ENCODE assay signal across 8 mouse cellular contexts in the genomic region with DNA sequence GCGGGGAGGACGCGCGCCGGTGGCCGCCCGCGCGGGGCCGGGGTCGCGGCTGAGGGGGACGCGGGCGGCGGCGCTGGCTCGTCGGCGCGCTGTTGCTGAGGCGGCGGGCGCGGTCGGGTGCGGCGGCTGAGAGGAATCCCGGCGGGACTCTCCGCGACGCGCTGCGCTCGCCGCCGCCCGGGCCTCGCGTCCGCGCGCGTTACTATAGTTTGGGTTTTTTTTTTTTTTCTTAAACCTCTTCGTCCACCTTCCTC. TPM values are rescaled to one million over a fixed set of nuclear protein-coding genes. Genes with fewer than 3 reads are reported as not detected.
A peak's percentile ranks its signal among the peaks of the same experiment; 100 is the strongest.
DNase-seq lines count a peak whose midpoint lies in the region; ATAC-seq lines count a peak whose summit lies in the region.

No protein-coding gene starts in this region.

- H3K27me3 ChIP-seq in kidney, embryonic 15.5 days = no peaks in the 10 kb centered on the region
- H3K27me3 ChIP-seq in hindbrain, embryonic 11.5 days (ENCODE audit: control insufficient read depth, insufficient read depth, low read length) = no peaks in the 10 kb centered on the region
- H3K27me3 ChIP-seq in midbrain, embryonic 13.5 days = no peaks in the 10 kb centered on the region

- WGBS in kidney, embryonic 15.5 days = under 1% methylated on average over 38 of the region's 46 CpGs
- under 1% methylated on average over 21 of the region's 46 CpGs for WGBS in hindbrain, embryonic 11.5 days
- under 1% methylated on average over 36 of the region's 46 CpGs for WGBS in midbrain, embryonic 13.5 days

- no peaks in the 10 kb centered on the region for H3K9me3 ChIP-seq in kidney, embryonic 15.5 days (replicated peaks)
- no peaks in the 10 kb centered on the region for H3K9me3 ChIP-seq in hindbrain, embryonic 11.5 days (ENCODE audit: control insufficient read depth, low read length)
- H3K9me3 ChIP-seq in midbrain, embryonic 13.5 days = no peaks in the 10 kb centered on the region

- peak overlapping the region; percentile 100 for H3K27ac ChIP-seq in kidney, embryonic 15.5 days
- peak overlapping the region; percentile 94 for H3K27ac ChIP-seq in brown adipose tissue, adult 24 weeks (replicated peaks; ENCODE audit: low read depth, low read length)
- peak overlapping the region; percentile 100 for H3K27ac ChIP-seq in hindbrain, embryonic 11.5 days (ENCODE audit: low read depth, low read length)
- peak overlapping the region; percentile 99 for H3K27ac ChIP-seq in midbrain, embryonic 13.5 days

- ATAC-seq in kidney, embryonic 15.5 days (replicated peaks; ENCODE audit: low FRiP score) = no peak
- 0 out of 2 replicates have a peak, but pooled peaks have one; percentile 2 for ATAC-seq in hindbrain, embryonic 11.5 days (ENCODE audit: low FRiP score)
- ATAC-seq in midbrain, embryonic 13.5 days = 0 out of 2 replicates have a peak, but pooled peaks have one; percentile 11

- H3K4me1 ChIP-seq in kidney, embryonic 15.5 days = peaks cover 32% of the 10 kb centered on the region
- H3K4me1 ChIP-seq in brown adipose tissue, adult 24 weeks (ENCODE audit: control insufficient read depth, insufficient read depth, insufficient read length, low read length) = peaks cover 4% of the 10 kb centered on the region; the same call in 1 of the 2 replicates
- H3K4me1 ChIP-seq in hindbrain, embryonic 11.5 days (replicated peaks; ENCODE audit: control insufficient read depth, insufficient read depth, low read length) = 0 out of 2 replicates have a peak, but pooled peaks cover 4% of the 10 kb centered on the region
- H3K4me1 ChIP-seq in midbrain, embryonic 13.5 days (replicated peaks) = peaks cover 37% of the 10 kb centered on the region

- H3K4me2 ChIP-seq in kidney, embryonic 15.5 days = peak overlapping the region; percentile 65
- H3K4me2 ChIP-seq in hindbrain, embryonic 11.5 days (replicated peaks; ENCODE audit: low read depth, low read length) = peak overlapping the region; percentile 19; the same call in 1 of the 2 replicates
- H3K4me2 ChIP-seq in midbrain, embryonic 13.5 days (replicated peaks) = peak overlapping the region; percentile 62; the same call in 1 of the 2 replicates

- H3K4me3 ChIP-seq in kidney, embryonic 15.5 days (replicated peaks) = peak overlapping the region; percentile 95
- peak overlapping the region; percentile 93 for H3K4me3 ChIP-seq in brown adipose tissue, adult 24 weeks (ENCODE audit: insufficient read depth, low read depth, low read length)
- peak overlapping the region; percentile 72 for H3K4me3 ChIP-seq in hindbrain, embryonic 11.5 days (ENCODE audit: low read depth, low read length)
- H3K4me3 ChIP-seq in midbrain, embryonic 13.5 days (replicated peaks) = peak overlapping the region; percentile 90

- no peak for DNase-seq in kidney, postnatal 25 days
- no peak for DNase-seq in hindbrain, embryonic 11.5 days (ENCODE audit: low spot score)
- no peak for DNase-seq in retina, embryonic 14.5 days (ENCODE audit: low spot score)
- no peak for DNase-seq in gastrocnemius, postnatal 4 days (ENCODE audit: low spot score in 2 of 2)
- DNase-seq in thymus, postnatal 14 days = no peak

- H3K36me3 ChIP-seq in kidney, embryonic 15.5 days = no peaks in the 10 kb centered on the region
- H3K36me3 ChIP-seq in hindbrain, embryonic 11.5 days (ENCODE audit: control insufficient read depth, insufficient read depth, low read length) = no peaks in the 10 kb centered on the region
- no peaks in the 10 kb centered on the region for H3K36me3 ChIP-seq in midbrain, embryonic 13.5 days

- peak overlapping the region; percentile 94 for H3K9ac ChIP-seq in kidney, embryonic 15.5 days
- peak overlapping the region; percentile 99 for H3K9ac ChIP-seq in hindbrain, embryonic 11.5 days (ENCODE audit: low read depth, low read length)
- peak overlapping the region; percentile 98 for H3K9ac ChIP-seq in midbrain, embryonic 13.5 days (replicated peaks)

RNA-seq across cellular contexts. Expression of a gene that starts 0.3 kb away (rescaled TPM):
- 23.2 and 25.6 TPM in 2 replicates for polyA plus RNA-seq in kidney, embryonic 15.5 days (2015; fragmentation: Nextera tagmentation; extraction: Ambion mirVana)
- 165 and 326 TPM in 2 replicates for polyA plus RNA-seq in brown adipose tissue, adult 24 weeks (2012; ENCODE audit: insufficient read depth, insufficient read length, missing spikeins)
- polyA plus RNA-seq in hindbrain, embryonic 11.5 days (2014; fragmentation: Nextera tagmentation; extraction: Ambion mirVana) = 64.2 and 76.5 TPM in 2 replicates
- 42.5 and 47.9 TPM in 2 replicates for polyA plus RNA-seq in midbrain, embryonic 13.5 days (2015; fragmentation: Nextera tagmentation; extraction: Ambion mirVana)
- 100 to 1,000 TPM; 316 to 362 TPM for total RNA-seq in gastrocnemius, postnatal 4 days (2021)
